Mouse (Mus musculus): ENCODE measurements around the gene Lpar3.
A peak's percentile ranks its signal among the peaks of the same experiment; 100 is the strongest.

The Lpar3 gene

DNA sequence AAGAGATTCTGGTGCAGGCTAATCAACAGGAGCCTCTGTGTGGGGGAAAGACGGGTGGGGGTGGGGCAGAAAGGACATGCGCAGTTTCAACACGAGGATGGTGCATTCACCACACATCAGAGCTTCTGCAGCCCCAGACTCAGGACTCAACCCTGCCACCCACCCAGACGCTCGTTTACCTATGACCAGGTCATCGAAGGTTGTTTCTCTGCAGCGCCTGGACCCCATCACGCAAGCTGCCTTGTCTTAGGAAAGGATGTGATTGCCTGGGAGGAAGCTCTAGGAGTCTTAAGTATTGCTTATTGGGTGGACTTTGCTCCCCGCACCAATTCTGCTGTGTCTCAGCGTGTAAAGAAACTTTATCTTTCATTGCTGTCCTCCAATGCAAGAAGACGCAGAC is 40.1 kb downstream of the Lpar3 start:
- no peak for DNase-seq (ENCODE audit: low spot score)

DNA sequence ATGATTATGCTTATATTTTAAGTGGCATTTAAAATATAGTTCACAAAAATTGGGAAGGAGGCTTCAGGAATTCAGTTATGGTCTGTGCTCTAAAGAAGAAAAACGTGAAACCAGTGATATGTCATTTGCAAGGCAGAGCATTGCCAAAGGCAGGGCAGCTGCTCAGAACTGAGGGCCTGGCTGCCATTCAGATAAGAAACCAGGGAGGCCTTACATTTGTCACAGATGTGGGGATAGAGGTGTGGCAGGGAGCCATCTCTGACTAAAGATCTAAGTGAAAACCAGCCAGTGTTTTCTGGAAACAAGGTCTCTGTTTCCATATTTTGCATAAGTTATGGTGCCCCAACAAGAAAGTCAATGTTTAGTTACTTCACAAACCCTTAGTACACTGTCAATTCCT is 41.8 kb downstream of the Lpar3 start:
- DNase-seq (ENCODE audit: low spot score), result no peak

DNA sequence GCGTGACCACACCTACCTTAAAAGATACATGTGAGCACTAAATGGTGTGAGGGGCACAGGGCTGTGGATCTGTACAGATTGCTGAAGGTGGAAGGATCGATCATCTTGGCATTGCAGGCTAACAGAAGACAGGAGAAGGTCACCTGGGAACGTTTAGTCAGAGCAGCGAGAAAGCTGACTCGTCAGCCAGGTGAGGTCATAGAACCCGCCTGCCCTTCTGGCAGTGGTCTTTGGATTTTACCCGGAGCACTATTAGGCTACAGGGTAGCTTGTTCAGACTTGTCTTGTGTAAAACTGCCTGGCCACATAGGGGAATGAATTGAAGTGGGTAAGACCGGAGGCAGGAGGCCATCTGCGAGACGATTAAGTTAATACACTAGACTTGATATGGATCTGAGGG is 43.4 kb downstream of the Lpar3 start:
- no peak for DNase-seq (ENCODE audit: low spot score)

DNA sequence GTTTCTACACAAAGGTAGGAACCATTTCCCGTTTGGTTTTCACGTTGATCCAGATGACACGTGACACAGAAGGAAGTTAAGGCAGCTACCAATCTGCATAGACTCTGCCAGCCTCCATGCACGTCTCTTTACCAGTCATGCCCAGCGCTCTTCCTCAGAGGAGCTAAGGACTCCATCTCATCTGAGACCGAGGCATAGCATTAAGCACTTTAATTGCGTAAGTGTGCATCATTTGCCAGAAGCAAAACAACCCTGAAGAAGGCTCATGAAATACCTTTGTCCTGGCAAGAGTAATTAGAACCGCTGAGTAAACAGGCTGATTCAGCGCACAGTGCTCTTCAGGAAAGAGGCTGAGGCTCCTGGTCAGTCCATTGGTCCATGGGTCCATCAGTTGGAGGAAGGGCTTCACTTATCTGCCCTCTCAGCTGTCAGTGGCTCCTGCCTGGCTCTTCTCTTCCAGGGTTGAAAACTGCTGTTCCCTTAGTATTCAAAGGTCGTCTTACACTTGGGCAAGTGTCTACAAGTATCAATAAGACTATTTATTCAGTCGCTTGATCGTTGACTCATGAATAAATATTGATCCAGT is 44.9 kb downstream of the Lpar3 start:
- no peak for DNase-seq (ENCODE audit: low spot score)

DNA sequence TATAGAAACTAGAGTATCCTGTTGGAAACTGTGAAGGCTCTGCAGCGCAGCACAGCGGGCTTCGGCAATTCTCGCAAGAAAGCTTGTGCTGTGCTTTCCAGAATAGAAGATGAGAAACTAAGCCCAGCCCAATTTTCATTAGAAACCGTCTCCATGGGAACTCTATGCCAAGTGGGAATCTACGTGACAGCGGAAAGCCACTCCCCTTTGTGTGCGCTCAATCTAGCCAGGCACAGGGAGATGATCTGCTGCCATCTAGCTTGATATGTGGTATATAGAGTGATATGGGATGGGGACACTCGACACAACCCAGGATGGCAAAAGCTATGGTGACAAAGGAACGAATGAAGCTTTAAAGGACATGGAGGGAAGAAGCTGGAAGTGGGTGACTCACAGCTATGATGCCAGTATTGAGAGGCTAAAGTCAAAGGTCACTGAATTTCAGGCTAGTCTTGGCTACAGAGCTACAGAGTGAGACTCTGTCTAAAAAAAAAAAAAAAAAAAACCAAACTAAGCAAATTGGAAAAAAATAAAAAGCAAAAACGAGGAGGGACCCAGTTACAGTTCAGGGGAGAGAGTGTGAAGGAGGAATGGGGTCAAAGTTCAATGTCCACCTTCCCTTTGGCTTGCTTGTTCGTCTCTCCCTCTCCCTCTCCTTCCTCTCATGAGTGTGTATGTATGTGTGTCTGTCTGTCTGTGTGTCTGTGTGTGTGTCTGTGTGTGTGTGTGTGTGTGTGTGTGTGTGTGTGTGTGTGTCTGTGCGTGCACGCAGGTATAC is 47.5 kb downstream of the Lpar3 start:
- DNase-seq (ENCODE audit: low spot score), result no peak

DNA sequence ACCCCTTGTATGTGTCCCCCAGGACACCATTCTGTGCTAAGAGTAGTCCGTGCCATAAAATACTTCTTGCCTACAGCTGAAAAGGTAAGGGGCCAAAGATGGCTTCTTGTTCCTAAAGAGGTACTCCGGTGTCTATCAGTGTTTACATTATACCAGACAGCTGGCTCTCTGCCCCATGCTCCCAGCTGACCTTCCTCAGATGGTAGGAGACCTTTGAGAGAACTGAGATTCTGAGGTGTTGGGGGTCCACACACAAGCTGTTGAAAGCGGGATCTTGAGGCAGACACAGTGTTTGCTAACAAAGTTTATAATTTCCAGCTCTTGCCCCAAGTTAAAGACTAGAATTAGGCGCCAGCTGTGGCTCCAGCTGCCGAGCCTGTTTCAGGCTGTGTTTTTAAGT is 53.7 kb downstream of the Lpar3 start:
- DNase-seq (ENCODE audit: low spot score), result no peak

DNA sequence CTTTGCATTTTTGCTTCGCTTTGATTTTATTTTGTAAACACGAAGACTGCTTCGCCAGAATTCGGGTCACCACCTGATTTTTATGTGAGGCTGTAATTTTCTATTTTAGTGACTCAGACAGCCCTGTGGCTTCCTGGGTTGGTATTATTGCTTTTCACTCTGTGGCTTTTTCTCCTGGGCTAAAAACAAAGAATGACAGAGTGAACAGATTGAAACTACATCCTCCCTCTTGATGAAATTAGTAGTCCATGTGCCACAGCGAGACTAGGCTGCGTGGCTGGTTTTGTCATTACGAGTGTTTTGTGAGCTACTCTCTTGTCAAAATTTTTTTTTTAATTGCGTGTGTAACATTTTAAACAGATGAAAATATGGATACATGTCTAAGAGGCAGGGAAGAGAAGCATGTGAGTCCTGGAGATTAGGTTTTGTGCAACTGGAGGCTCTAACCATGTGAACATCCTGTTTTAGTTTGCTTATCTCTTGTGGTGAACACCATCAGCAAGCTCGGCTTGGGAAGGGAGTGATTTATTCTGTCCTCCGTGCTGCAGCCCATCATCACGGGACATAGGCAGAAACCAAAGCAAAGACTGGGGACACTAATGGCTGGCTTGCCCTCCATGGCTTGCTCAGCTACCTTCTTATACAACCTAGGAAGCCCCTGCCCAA is 54.7 kb downstream of the Lpar3 start:
- no peak for DNase-seq (ENCODE audit: low spot score)

DNA sequence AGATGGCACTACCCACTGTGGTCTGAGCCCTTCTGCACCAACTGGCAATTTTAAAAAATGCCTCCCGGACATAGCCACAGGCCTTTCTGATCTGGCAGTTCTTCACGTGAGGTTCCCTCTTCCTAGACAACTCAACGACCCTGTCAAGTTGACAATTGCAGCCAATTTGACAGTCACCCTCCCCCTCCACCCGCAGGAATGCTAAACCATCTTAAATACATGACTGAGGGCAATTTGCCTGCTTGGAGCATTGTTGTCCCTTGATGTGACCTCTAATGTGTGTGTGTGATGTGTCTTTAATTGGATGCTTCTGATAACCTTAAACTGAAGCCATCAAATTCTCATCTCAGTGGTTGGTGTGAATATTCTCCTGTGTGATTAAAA is 55.3 kb downstream of the Lpar3 start:
- no peak for DNase-seq (ENCODE audit: low spot score)

DNA sequence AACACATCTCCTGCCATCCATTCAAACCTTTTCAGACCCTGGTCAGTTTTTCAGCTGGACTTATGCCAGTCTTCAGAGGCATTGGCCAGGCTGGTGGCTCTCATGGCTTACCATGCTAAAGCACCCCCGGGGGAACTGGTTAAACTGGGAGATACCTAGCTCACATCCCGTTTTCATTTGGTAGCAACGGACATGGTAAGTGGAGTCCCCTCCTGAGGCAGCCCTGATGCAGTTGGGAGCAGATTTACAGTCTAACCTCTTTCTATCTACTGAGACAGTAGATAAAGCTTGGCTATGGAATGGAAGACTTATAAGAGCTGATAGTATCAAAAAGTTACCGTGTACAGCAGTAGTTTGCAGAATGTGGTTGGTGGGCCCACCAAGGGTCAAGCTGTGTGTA is 56.2 kb downstream of the Lpar3 start:
- no peak for DNase-seq (ENCODE audit: low spot score)

DNA sequence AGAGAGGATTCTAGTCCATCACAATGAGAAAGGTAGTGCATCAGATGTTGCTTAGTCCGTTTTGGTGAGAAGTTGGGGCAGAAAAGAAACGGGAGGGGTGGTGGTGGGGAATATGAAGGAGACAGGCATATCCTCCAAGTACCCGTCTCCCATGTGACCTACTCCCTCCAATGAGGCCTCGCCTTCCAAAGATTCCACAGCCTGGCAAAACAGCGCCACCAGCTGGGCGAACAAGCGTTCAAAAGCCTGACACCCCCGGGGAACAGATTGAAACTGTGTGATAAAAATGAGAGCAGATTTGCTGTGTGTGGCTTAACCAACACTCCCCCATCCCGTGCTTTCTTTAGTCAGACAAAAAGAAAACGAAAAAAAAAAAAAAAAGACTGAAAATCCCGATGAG is 56.7 kb downstream of the Lpar3 start:
- peak; percentile 33 for DNase-seq (ENCODE audit: low spot score)

DNA sequence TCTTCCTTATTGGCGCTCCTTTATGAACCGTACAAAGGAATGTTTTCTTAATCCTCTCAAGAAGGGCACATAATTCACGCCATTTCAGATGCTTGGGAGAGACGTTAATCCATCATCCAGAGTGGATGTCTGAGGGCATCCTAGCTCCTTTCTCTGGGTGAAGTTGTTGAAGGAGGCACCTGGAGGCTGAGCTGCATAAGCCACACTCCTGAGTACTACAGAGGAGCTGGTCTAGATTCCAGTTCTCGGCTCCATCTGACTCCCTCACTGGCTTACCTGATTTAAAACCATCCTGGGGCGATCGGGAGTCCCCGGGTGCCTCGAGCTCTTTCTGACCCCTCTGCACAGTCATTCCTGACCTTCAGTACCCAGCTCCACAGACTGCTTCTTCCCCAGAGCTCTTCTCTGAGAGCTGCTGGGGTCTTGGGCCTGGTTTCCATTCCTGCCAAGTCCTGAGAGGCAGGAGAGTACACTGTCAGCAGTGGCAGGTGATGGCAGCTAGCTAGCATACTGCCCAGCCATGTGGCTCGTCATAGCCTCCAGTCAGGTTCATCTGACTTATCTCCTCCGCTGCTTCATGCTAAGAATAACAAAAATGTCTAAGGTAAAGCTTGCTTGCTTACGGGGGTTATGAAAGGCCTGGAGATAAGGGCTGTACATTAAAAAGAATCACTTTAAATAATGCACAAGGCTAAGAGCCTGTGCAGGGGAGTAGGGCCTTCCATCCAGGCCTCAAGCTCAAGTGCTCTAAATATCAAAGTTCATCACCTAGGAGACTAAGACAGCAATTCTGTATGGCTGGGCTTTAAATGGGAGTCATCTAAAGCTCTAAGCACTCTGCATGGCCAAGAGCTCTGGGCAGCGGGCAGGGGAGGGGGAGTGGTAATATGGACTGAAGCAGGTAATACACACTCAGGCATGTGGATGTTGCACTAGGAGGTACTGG is 57.7 kb downstream of the Lpar3 start:
- peak; percentile 48 for DNase-seq (ENCODE audit: low spot score)

DNA sequence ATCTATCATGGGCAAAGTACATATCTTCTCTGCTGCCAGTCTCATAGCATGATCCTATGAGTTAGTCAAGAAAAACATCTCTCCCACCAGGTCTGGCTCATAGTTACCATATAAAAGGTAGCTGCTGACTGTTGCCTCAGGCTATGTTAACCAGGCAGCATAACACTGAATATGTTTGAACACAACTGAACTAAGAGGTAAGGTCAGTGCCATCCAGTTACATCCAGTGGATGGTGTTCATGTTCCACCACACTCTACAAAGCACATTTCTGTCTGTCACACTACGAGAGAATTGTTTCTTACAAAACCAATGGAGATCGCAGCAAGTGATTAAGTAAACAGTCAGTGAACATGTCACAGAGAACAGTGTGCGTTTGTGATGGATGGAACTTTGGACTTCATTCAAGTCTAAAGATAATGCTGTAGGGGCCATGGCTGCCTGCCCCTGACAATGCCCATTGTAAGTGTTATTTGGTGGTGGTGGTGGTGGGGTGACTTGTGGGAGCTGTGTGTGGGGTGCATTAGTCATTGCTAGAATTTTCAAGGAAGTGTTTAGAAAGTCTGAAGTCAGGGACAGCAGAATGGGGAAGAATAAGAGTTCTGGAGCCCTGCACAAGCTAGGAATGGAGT is 63.1 kb downstream of the Lpar3 start:
- no peak for DNase-seq (ENCODE audit: low spot score)

DNA sequence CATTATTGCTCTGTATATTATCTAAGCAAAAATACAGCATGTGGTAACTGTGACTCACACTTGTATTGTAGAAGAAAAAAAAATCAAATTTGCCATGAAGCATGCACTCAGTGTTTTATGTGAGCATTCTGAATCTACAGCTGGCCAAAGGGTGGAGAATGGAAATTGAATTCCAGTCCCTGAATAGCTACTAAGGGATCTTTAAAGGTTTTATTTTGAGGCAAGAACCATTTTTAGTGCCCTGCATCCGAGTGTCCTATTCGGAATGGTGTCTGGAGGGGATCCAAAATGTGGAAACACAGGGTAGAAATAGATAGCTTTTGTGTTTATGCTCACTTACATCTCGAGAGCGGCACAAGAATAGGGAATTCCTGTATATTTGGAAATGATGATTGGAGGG is 65.4 kb downstream of the Lpar3 start:
- no peak for DNase-seq (ENCODE audit: low spot score)

DNA sequence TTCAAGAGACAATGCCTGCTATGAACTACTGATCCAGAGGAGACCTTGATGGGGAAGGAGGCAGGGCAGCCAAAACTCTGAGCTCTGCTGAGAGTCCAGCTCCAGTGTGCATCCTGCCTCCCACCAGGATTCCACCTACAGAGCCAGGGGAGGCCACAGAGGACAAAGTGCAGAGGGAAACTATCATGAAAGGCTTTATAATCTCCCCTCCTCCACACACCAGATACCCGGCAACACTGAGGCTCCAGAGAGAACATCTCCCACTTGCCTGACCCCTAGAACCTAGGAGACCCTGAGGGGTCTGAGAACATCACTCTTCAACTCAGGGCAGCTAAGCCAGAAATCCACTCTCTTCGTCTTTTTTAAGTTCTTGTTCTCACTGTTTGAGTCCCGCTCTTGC is 71.2 kb downstream of the Lpar3 start:
- no peak for DNase-seq (ENCODE audit: low spot score)

DNA sequence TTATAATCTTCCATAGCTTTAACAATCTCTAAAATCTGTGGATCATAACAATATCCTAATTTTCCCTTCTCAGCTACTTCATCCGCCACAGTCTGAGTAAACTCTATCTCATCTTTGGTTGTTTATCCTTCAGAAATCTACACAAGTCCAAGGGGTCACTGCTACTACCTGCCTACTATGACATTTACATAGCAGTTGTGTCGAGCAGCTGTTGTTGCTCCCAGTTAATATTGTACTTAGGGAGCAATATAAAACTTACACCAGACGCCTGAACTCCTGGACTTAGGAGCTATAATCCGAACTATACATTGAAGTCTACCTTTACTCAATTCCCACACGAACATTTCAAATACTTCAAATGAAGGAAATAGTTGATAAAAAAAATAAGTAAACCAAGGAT is 71.8 kb downstream of the Lpar3 start:
- no peak for DNase-seq (ENCODE audit: low spot score)

DNA sequence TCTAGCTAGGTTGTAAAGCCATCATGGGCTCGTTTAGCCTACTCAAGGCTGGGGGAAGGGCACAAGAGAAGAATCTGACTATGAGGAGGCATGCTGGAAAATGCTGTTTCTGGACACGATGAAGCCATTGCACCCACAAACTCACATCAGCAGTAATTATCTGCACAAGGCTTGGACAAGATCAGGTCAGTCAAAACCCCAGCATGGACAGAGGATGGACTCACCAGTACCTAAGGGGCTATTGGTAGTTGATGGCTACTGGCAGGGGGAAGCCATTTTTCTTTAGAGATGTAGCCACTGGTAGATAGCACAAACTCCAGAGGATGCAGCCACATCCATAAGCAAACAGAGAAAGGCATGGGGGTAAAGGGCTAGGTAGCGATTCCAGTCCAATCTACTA is 81.7 kb downstream of the Lpar3 start:
- no peak for DNase-seq (ENCODE audit: low spot score)

DNA sequence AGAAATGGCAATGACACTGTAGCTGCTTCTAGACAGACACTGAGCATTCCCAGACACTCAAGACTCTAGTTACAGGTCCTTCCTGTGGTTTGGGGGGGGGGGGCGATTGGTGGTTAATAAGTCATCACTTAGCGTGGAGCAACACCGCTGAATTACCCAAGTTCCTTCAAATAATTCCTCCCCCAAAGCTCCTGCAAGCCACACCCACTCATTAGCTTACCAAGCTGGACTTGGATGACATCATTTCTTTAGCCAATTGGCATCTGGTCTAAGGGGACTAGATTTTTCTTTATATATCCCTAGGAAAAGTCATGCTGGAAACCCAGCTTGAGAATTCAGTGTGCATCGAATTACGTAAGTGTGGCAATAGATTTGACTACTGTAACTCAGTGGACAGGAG is 82.4 kb downstream of the Lpar3 start:
- DNase-seq (ENCODE audit: low spot score), result no peak

DNA sequence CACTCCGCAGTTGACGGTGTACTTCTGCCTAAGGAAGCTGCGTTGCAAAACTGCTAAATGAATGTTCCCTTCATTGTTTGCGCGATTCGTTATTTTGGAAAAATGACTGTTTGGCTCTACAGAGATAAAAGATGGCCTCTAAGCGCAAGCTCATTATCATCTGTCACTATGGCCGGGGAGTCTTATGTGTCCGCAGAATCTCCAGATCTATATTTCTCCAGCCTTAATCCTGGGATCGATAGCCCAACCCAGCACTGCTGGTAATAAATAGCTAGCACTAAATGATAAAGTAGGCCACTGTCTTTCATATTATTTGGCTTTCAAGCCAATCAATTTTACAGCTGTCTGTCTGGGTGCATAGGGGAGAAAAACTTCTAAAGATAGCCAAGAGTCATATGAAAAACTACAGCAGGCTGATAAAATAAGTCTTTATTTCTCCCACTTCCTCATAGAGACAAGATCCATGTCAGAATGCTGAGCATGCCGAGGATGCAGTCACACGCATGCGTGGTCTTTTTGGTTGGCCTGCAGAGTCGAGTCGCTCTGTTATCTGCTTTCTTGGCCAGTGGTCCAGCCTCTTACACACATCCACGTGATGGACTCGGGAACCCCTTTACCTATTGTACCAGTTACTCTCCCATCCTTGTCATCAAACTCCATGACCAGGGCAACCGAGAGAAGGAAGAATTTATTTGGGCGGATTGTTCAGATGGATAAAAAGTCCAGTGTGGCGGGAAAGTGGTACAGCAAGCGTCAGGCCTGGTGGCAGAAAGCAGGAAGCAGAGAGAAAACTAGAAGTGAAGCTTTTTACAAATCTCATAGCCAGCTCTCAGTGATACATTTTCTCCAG is 84.0 kb downstream of the Lpar3 start:
- DNase-seq (ENCODE audit: low spot score), result no peak

DNA sequence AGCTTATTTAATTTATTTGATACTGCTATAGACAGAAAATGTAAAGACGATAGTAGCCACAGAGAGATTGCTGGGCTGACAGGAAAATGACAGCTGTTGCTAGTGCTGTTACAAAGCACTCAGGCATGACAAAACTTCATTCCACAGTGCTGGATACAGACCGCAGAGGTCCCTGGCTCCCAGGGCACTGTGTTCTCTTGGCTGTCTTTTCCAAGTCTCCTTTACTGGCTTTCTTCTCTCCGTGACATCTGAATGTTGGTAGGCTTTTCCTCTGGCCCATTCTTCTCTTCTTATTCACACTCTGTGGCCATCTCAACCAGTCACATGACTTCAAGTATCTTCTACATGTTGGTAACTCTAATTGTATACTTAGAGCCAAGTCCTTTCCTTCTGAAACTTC is 86.6 kb downstream of the Lpar3 start:
- DNase-seq (ENCODE audit: low spot score), result no peak

DNA sequence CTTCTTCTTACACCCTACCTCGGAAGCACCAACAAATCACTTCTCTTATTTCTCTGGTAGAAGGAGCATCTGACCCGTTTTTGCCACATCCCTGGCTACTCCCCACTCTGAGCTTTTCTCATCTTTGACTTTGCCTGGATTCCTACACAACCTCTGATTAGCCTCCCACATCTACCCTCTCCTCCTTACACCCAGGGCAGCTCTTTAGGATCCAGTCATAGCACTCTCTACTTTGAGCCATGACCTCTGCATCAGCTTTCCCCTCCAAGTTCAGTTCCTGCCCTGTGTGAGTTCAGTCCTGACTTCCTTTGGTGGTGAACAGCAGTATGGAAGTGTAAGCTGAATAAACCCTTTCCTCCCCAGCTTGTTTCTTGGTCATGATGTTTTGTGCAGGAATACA is 87.1 kb downstream of the Lpar3 start:
- no peak for DNase-seq (ENCODE audit: low spot score)

DNA sequence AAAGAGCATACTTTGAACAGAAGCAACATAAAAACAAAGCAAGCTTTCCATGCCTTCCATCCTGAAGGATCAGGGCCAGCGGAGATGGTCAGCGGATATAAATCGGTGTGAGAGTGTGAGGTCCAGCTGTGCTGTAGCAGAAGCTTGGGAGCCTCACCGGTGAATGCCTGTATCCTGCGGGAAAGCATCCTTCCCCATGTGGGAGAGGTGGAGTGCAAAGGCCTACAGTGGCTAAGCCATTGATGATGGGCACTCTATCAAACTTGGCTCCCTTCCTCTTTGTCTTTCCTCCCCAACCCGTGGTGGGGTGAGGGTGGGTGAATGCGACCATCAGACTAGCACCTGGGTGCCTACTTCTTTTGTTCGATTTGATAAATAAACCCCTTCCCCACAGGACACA is 88.8 kb downstream of the Lpar3 start:
- DNase-seq (ENCODE audit: low spot score), result no peak

Data from embryo, embryonic 10.5 days (tissue).